Mouse (Mus musculus): ENCODE data around the gene Nlgn1.

Nlgn1 gene

DNA sequence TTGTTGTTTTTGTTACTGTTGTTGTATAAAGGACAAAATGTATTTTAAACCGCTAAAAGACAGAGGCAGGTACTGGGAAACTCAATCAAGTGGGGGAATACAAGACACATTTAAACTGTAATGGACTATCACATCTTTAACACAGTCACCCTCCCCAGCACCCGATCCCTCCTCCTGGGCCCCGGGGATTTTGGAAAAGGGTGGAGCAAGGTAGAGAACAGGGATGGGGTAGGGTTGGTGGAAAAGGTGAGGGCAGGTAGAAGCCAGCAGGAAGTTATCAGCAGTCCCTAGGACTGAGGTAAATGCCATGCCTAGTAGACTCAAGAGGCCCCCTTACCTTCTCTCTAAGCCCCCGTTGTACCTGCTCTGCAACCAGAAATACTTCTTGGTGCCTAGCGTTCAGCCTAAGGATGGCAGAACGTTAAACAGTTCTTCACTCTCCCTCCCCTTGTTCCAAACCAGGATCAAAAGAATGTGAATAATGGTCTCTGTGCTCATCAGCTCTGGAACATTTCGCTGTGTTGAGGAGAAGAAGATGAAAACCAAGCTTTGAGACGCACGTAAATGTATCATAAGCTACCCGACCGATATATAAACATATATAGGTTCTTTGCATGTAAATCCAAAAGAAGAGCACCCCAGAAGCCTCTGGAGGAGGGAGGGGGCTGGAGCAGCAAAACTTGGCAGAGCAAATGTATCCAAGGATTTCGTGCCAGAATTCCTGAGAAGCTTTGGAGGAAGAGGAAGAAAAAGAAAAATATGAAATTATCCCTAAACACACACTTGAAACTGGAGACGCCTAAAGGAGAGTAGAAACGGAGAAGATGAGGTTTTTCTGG lies at the start of gene Nlgn1:
TSS of gene Nlgn1 (minus strand) at position 61 of the 839 bp plus-strand sequence.
- in situ Hi-C loops (cut with MboI, MseI), result no loop called here

DNA sequence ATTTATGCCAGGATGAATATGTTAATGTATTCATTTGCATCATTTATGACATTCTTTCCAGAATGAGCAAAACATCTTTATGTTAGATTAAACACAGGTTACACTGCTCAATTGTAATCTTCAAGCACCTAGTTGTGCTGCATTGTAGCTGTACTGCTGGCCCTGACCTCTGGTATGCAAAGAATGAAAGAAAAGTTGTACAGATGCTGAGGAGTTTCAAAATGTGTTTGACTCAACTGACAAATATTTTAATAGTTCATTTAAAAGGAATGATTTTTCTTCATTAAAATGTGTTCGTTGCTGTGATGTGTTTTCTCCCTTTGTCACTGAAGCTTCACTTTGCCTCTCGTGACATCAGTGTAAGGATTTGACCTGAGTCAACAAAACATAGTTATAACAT lies 46.0 kb upstream of the Nlgn1 start:
- in situ Hi-C loops (cut with MboI, MseI), result no loop called here

DNA sequence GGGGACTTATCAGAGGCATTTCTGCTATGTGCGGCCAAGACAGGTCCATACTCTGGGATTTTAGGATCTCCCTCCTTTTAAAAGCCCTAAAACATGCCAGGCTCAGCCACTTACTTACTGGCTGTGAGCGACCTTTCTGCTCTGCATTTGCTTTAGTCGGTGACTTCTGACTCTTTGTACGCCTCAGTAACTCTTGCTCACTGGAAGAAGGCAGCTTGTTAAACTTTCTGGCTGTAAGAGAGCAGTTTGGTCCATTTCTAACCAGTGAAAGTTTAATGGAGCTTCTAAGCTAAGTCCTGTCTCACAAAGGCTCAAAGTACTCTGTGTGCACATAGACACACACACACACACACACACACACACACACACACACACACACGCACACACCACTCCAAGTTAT lies 22.8 kb upstream of the Nlgn1 start:
- in situ Hi-C loops (cut with MboI, MseI), result no loop called here

DNA sequence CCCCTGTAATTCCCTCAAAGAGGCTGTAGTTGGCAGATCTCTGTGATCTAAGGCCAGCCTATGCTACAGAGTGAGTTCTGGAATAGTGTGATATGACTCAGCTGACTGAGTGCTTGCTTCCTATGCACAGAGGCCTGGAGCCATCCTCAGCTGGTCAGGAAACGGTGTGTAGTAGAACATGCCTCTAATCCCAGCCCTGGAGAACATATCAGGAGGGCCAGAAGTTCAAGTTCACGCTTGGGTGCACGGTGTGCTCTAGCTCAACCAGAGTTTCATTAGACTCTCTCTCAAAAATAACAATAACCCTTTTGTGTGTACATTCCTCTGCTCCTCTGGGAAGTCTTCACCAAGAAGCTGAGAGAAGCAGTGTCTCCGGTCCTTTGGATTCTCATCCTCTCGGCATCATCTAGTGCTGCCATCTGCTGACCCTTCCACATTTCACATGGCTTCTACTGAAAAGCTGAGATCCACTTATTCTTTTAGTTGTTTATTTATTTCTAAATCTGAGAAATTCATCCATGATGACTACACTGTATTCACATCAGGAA lies 22.3 kb upstream of the Nlgn1 start:
- in situ Hi-C loops (cut with MboI, MseI), result no loop called here

DNA sequence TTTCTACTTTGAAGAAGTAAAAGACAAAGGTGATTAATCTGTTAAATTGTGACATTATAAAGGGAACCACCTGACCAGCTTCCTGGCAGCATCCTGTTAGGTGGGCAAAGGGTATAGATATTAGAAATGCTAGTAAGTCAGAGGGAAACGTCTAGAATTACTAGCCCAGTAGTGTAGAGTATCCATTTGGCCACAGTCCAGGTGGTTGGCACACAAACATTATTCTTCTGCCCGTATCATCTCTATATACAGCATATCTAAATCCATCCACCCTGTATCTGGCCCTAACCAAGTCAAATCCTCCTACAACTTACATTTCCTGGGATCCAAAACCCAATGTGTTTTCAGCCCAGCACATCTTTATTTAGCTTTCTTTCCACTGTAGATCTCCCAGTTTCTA lies 5.2 kb upstream of the Nlgn1 start:
- in situ Hi-C loops (cut with MboI, MseI), result no loop called here

DNA sequence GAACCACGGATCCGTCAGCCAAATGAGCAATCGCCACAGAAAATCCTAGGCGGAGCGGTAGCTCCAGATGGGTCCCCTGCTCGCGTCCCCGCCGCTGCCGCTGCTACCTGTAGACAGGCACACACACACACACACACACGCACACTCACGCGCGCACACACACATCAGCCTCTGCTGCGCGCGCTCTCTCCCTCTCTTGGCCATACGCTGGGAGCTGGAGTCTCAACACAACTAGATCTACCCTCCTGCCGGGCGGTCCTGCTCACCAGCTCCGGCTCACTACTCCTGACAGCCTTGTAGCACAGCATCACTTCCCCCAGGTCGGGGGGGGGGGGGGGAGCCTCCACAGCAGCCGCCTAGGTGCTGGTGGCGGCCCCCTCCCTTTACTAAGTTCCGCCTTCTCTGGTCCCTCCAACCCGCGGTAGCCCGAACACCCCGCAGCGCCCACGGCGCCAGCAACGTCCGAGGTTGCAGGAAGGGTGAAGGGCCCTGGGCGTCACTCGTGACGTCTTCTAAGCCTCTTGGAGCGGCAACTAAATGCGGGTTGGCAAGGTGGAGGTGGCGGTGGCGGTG lies 1.1 kb upstream of the Nlgn1 start:
- in situ Hi-C loops (cut with MboI, MseI), result no loop called here

DNA sequence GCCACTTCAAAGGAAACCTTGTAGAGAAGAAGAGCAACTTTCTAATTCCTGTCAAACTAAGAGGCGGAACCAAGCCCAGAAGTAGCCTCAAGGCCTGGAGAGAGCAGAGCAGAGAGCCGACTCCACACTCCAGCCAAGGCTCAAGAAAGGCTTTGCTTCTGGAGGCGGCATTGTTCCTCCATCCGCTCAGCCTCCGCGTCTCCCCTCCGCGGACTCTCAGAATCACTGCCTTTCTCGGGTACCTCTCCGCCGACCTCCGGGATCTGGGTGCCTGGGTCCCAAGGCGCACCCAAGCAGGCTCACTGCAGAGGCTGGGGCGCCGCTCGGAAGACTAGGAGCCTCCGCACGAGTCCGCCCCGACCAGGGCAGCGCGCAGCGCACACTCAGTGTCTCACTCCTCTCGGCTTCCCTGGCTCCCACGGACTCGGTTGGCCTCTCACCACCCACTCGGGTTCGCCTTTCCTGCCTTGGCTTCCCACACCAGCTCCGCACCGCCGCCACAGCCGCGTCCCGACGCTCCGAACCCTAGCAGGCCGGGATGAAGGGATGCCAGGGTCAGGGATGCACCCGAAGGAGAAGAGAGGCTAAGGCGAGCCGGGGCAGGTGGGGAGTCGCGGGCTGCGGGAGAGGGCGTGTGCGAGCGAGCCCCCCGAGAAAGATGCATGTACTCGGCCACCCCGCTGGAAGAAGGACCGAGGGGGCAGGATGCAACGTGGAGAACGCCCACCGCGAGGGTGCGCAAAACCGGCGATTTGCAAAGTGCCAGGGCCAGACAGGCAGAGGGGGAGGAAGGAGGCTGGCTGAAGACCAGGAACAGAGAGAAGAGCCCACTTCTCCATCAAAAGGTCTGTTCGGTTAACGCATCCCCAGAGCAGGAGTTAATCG lies 841 bp downstream of the Nlgn1 start:
- in situ Hi-C loops (cut with MboI, MseI), result no loop called here

DNA sequence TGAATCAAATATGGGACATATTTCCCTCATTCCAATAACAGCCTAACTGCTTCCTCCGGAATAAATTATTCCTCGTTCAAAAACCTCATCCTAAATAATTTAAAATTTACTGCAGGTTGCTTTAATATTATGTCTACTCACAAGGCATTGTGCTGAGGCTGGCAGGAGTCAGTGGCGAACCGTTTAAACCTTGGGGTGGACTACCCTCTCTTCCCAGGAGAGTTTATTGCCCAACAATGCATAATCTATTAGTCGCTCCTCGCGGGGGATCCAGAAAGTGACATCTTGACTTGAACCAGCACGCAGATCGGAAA lies 1.4 kb downstream of the Nlgn1 start:
- in situ Hi-C loops (cut with MboI, MseI), result no loop called here

DNA sequence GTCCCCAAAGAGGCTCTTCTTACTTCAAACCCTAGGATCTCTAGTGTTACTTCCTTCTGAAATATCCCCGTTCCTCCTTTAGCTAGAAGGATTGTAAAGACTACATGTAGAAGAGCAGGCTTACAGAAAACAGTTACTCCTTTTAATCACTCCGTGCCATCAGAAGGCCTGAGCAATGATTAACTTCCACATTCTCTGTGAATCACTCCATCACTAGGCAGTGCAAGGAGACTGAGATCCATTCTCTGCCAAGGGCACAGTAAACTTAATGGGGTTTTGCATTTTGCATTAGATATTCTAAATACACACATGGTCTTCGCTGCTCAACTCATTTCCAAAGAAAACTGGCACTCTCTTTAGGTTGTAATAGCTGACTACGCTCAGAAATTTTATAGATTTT lies 2.2 kb downstream of the Nlgn1 start:
- in situ Hi-C loops (cut with MboI, MseI), result no loop called here

DNA sequence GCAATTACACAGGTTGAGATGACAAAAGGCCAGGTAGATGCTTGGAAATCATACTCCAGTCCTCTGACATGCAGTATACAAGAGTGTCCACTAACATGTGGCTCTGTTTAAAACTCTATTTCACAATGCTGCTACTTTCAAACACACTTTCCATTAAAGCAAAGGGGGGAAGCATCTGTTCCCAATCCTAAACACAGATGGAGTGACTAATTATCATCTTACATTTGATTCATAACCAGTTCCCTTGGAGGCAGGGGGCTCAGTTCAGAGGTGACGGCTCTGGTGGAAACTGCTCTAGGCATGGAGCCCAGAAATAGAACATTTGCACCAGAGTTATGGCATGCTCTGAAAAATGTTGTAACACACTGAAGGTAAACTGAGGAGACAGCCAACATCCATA lies 7.8 kb downstream of the Nlgn1 start:
- in situ Hi-C loops (cut with MboI, MseI), result no loop called here

DNA sequence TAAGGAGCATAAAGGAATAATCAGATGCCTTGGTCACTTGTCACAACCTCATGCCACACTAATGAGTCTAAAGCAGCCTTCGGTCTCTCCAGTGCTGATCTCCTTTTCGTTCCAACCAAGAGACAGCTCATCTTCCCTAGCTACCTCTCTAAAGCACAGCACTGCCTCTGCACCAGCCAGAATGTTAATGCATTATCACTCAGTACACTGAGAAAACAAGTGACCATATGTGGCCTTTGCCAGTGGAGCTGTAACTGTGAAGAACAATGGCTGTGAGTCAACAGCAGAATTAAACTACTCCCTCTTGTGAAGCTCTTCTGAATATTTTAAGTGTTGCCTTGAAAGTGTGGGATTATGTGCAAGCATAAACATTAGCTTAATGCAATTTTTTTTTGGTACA lies 14.9 kb downstream of the Nlgn1 start:
- in situ Hi-C loops (cut with MboI, MseI), result no loop called here

DNA sequence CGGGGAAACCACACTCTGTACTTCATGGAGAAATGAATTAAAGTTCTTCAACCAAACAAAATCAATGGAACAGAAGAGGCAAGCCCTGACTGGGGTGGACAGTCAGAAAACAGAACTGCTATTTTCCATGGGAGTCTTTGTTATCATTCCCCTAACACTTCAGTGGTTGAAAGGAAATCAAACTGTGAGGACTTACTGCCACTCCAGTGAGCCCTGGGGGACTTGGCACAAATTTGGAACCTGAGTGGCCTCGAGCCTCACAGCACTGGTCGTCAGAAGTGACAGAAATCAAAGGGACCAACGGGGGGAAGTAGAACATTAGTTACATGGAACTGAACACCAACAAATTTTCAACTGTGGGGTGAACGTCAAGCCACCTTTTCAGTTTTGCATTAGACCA lies 34.4 kb downstream of the Nlgn1 start:
- in situ Hi-C loops (cut with MboI, MseI), result no loop called here

DNA sequence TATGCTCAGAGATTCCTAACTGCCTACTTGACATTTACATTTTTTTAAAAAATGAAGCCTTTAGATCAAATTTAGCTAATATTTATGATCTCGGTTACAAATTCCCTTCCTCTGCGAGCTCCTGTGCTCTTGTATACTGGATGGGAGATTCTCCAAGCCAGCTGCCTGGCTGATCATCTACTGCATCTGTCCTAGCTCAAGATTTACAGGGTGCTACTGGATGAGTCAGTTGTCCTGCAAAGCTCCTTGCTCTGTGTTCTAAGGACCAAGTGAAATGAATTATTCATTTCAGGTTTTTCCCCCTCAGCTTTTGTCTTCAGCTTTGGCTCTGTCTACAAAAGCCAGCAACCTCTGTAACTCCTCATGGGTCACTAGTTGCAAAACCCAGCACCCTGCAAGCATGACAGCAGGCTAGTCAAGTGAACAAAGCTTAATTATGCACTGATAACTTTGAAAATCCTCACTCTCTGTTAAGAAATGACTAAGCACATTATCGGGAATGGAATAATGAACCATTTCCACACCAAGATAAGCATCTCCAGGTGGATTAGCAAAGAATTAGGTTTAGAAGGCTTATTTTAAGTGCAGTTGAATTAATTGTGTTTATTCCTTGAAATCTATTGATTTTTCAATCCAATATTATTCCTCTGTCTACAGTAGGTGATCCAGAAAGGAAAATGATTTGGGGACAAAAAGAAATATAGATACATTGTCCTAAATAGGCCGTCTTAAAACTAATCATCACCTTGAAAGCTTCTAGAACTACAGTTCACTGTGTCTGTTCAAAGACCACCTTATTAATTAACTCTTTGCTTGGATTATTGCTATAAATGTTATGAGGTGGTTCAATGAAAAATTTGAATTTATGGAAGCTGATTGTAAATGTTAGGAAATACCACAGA lies 61.1 kb downstream of the Nlgn1 start:
- in situ Hi-C loops (cut with MboI, MseI), result no loop called here

DNA sequence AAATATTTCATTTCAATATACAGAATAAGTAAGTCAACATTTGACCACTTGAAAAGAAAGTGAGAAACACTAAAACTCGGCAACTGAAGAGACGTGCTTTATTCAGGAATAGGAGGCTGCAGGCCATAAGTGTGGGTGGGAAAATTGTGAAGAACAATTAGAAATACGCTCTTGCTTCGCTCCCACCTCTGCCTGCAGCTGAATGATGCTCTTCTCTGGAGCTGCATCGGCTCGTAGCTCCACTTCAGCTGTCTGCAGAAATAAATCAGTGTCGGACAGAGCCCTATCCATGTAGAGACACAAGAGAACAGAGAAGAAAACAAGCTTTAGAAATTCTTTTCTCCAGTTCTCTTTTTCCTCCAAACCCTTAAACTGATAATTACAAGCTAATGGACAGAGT lies 85.7 kb downstream of the Nlgn1 start:
- in situ Hi-C loops (cut with MboI, MseI), result no loop called here

DNA sequence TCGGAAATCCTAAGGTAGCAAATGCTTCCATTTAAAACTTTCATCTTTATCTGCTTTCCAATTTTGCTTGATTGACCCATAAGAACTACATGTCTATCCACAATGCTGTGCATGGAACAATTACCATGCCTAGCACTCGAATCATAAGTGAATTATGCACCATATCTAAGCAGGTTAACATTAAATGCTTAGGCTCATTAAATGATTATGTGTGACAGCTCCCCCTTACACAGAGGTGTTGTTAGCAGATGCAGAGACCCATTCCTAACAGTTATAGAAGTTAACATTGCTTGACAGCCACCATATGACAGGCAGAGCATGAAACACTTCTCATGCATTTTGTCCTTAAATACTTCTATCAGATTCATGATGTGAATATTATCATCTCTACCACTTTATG lies 89.0 kb downstream of the Nlgn1 start:
- in situ Hi-C loops (cut with MboI, MseI), result no loop called here

DNA sequence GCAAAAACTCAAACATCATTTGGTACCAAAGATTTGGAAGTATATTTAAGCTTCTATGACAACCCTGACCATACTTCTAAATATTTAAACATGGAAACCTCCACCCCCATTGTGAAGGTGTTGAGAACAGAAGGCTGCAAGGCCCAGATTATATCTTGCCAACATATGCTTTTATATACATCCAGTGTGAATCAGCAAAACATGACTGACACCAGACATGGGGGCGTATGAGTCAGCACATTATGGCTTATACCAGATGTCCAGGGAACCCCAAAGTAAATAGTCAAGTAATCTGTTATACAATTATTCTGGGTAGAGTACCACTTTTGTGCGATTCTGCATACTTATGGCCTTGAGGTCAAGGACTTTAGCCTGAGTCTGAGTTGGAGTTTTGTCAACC lies 102.3 kb downstream of the Nlgn1 start:
- in situ Hi-C loops (cut with MboI, MseI), result loop anchor here in 1 of 2 experiments (10.0 kb wide), 1 partner anchor 1055 kb away; no protein-coding TSS in a partner anchor

DNA sequence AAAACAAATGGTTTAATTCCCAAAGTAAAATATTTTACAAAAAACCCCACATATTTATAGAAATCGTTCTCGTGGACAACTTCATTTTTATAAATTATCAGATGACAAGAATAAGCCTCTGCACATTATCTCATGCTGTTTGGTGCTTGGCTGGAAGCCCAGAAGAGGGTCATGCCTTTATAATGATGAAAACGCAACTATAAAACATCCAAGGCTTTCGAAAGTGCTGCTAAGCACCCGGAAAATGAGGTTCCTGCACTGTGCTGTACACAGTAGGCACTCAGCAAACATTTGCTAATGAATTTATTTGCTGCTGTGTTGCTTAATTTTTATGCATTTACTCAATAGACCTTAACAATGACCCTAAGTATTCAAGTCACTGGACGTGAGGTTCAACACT lies 103.4 kb downstream of the Nlgn1 start:
- in situ Hi-C loops (cut with MboI, MseI), result no loop called here

DNA sequence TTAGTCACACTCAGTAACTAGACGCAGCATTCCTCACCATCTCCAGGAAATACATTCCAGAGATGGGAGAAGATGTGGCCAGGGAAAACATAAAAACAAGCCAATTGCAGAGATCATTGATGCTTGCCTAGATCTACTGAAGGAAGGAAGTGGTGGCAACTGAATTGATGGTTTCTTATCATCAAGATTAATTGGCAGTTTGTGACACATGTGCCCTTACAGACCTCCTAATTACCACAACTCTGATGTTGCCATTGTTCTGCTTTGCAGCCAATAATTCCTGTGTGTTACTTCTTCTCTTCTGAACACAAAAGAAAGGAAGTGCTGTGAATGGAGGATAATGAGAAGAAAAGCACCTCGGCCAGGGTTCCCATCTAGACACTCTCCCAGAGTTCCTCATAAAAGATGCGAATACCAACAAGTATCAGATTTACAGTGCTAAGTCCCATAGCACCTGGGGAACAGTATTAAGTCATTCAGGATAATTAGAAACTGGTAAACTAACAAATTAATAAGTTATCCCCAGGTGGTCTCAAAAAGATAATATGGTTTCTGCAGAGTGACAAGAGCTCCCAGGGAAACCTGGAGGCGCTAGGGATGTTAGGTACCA lies 104.0 kb downstream of the Nlgn1 start:
- in situ Hi-C loops (cut with MboI, MseI), result no loop called here

DNA sequence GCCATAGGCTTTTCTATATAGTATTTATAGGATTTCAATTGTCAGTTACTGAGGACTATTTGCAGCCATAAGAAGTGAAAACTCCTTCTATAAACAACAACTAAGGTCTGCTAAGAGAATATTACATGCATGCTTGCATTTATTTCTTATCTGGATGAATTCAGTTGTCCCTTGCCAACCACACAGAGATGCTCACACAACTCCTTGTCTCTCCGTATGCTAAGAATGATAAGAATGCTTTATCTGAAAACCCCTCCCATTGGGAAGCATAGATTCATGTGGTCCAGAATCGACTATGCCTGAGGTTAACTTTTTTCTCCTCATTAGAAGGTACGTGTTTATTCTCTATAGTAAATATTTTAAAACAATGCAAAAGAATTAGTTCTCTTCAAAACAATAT lies 108.8 kb downstream of the Nlgn1 start:
- in situ Hi-C loops (cut with MboI, MseI), result no loop called here

DNA sequence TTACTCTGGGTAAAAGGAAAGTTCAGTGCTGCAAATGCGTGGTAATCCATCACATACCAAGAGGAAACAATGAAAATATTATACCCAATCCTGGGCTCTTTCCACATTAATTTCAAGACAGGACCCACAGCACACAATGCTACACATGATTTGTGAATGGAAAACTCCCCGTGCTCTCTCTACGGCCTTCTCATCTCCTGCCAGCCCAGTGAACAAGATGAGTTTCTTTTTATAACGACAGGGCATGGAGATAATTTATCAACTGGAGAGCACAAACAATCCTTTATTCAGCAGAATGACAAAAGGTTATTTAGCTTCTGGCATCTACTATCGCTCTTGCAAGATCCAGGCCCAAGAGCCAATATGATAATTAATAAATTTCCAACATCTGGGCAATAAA lies 116.0 kb downstream of the Nlgn1 start:
- in situ Hi-C loops (cut with MboI, MseI), result no loop called here

DNA sequence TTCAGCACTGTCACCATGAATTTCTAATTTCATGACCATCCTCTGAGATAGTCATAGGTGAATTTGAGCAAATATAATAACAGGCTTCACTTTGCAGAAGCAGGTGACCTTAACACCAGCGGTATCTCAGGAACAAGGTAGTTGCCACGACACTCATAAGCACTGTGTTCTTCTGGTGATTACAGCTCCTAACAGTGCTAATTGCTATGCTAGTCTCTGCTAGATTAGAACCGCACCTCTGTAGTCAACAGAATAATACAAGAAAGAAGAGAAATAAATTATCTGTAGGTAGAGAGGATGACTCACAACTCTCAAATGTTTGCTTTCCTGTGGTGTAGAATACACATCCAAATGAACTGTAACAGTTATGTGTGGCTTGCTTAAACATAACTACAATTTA lies 129.6 kb downstream of the Nlgn1 start:
- in situ Hi-C loops (cut with MboI, MseI), result no loop called here

All from T-helper 17 cell (primary cell).